Mouse (Mus musculus): ENCODE measurements at regions not wholly inside any gene's neighbourhood (a gene's known extent, or its start where the extent isn't known, plus 50 kb on each side); places are given as distances from the start of the nearest gene placed in this dataset.

- TF ChIP-seq GATA1 (IDR thresholded peaks at IDR 0.05; ENCODE audit: borderline replicate concordance, low read length): no peak
- TF ChIP-seq FLI1 (IDR thresholded peaks at IDR 0.05; ENCODE audit: low read length): no peak
These were observed 156.0 kb downstream of the Cdc5l start for GRCm38 (mm10) chr17:45277516-45277915.

Measured in megakaryocyte, embryonic 14.5 days (primary cell).